Mouse (Mus musculus) heart, postnatal 0 days (tissue): ENCODE measurements around the gene Slc16a3. TPM values are rescaled to one million over a fixed set of nuclear protein-coding genes. Genes with fewer than 3 reads are reported as not detected.

Source experiments
- ATAC-seq: fragments of 200-750 bp; cut with Nextera tagmentation; 2 replicates; pipeline ENCODE4 v1.8.0; 2017; ENCODE audit warnings: low read depth, moderate number of reproducible peaks, moderate library complexity; ENCODE audit not compliant: insufficient read depth
- DNase-seq: peaks from one replicate; pipeline ENCODE4 v3.0.0-alpha.2; 2016; ENCODE audit warnings: low spot score
- H3K27ac ChIP-seq: fragments of 300-500 bp; sonication (generic); 2 replicates; pipeline ENCODE4 v1.5.1; 2014; ENCODE audit warnings: low read depth, mild to moderate bottlenecking
- H3K27me3 ChIP-seq: fragments of 300-500 bp; sonication (generic); 2 replicates; pipeline ENCODE4 v1.6.1; 2014; ENCODE audit warnings: low read length, mixed read lengths; ENCODE audit not compliant: control insufficient read depth, insufficient read depth
- H3K36me3 ChIP-seq: fragments of 300-500 bp; sonication (generic); replicated peaks from 2 replicates; pipeline ENCODE4 v1.6.1; 2014; ENCODE audit warnings: low read length, mixed read lengths; ENCODE audit not compliant: control insufficient read depth, insufficient read depth
- H3K4me1 ChIP-seq: fragments of 300-500 bp; sonication (generic); 2 replicates; pipeline ENCODE4 v1.6.1; 2014; ENCODE audit warnings: antibody characterized with exemption; ENCODE audit not compliant: control insufficient read depth, insufficient read depth
- H3K4me2 ChIP-seq: fragments of 300-500 bp; sonication (generic); 2 replicates; pipeline ENCODE4 v1.6.1; 2014; ENCODE audit warnings: low read depth, mild to moderate bottlenecking, low read length, moderate library complexity
- H3K4me3 ChIP-seq: fragments of 300-500 bp; sonication (generic); 2 replicates; pipeline ENCODE4 v1.5.1; 2014; ENCODE audit warnings: low read depth, low read length
- H3K9ac ChIP-seq: fragments of 300-500 bp; sonication (generic); replicated peaks from 2 replicates; pipeline ENCODE4 v1.6.1; 2014; ENCODE audit warnings: low read depth, low read length, mixed read lengths
- H3K9me3 ChIP-seq: fragments of 300-500 bp; sonication (generic); replicated peaks from 2 replicates; pipeline ENCODE4 v1.6.1; 2016; ENCODE audit warnings: low read length; ENCODE audit not compliant: control insufficient read depth
- CTCF ChIP-seq: IDR thresholded peaks from 2 replicates; pipeline ENCODE4 v1.5.1; 2016; ENCODE audit warnings: antibody characterized with exemption, control low read depth, low read depth
- EP300 ChIP-seq: IDR thresholded peaks from 2 replicates; pipeline ENCODE4 v1.6.1; 2016; ENCODE audit warnings: antibody characterized with exemption, low read depth
- WGBS: fragments of 180-500 bp; shearing (Covaris S2); extraction: QIAGEN DNeasy Blood & Tissue Kit; methylation state at CpG from one replicate; pipeline ENCODE4 v1.1.7; 2014; 5-methylcytosine and 5-hydroxymethylcytosine counted together
- polyA plus RNA-seq: library from polyadenylated mRNA; unstranded; fragments of >200 nt; fragmentation: Nextera tagmentation; extraction: Ambion mirVana; gene quantifications from 2 replicates; pipeline ENCODE4 v1.2.1, GENCODE M21; 2015
- total RNA-seq: library from RNA; depleted of rRNA; stranded (reverse); fragments of >200 nt; gene quantifications from 2 replicates; pipeline ENCODE4 v1.2.3, GENCODE M21; 2014; ENCODE audit warnings: low replicate concordance

The Slc16a3 gene
- total and polyA plus RNA-seq, 2 experiments from 2014 or later, result 17.0 to 153 TPM

DNA sequence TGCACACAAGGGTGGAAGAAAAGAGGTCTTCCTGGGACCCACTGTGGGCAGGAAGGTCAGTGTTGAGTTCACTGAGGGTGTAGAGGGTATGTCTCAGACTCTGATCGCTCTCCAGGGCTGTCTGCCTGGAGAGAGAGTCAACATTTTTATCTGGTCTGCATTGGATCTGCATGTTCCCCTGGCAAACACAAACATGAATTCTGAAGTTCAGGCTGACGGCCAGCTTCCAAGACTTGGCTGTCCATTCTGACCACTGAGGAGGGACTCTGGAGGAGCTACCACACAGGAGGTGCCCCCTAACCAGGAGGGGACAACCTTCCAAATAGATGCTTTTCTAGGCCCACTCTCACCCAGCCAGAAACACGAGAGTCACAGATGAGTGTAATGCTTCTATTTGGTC lies 43.5 kb downstream of the Slc16a3 start:
- TF ChIP-seq CTCF (no peak), EP300 (no peak)
- peaks cover 35% of the 10 kb centered on the region for H3K4me1 ChIP-seq
- H3K36me3 ChIP-seq, result 0 out of 2 replicates have a peak, but pooled peaks cover 1% of the 10 kb centered on the region
- DNase-seq, result no peak
- H3K27ac ChIP-seq, result peak overlapping the region; percentile 98
- no peaks in the 10 kb centered on the region for H3K9me3 ChIP-seq
- no peak for ATAC-seq
- H3K4me3 ChIP-seq, result peak overlapping the region; percentile 99
- WGBS, result 34% methylated on average over 3 of the region's 3 CpGs
- no peaks in the 10 kb centered on the region for H3K27me3 ChIP-seq
- peak overlapping the region; percentile 49; the same call in 1 of the 2 replicates for H3K9ac ChIP-seq
- H3K4me2 ChIP-seq, result peak overlapping the region; percentile 63

DNA sequence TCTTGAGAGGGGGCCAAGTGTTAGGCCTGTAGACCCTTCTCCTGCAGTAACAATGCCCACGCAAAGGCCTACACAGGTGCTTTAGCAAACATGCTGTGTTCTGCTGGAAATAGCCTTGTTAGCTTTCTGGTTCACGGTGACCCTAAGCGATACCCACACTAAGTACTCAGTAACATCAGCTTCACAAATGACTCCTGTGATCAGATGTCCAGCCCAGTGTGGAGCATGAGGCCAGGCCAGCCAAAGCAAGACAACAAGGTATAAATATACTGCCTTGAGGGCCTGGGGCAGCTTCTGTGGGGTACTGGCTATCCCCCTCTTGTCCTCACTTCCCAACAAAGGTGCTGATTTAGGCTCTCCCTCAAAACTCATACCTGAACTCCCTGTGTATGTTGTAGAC lies 44.8 kb downstream of the Slc16a3 start:
- Histone ChIP-seq H3K27ac (no peak overlapping the region), H3K9me3 (no peaks in the 10 kb centered on the region), H3K4me1 (peaks cover 27% of the 10 kb centered on the region), H3K27me3 (no peaks in the 10 kb centered on the region), H3K4me3 (no peak overlapping the region), H3K36me3 (no peaks in the 10 kb centered on the region), H3K9ac (no peak overlapping the region), H3K4me2 (no peak overlapping the region)
- 96% methylated on average over 3 of the region's 3 CpGs for WGBS
- TF ChIP-seq CTCF, result no peak
- TF ChIP-seq EP300, result no peak
- no peak for ATAC-seq
- DNase-seq, result no peak

DNA sequence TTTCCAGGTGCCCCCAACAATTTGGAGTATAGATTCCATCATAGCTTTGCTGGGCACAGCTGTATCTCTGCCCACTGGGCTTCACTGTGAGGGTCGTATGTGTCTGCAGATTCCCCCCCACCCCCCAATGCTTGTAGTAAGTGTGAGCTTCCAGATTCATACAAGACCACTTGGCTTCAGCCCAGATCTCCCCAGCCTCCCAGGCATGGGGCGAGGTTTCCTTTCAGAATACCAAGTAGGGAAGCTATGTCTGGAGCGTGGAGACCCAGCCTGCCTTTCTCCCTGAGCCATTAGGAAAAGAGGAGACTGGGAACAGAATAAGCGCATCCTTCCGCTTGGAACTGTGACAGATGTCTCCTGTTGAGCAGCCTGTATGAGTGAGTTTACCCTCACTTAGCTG lies 45.3 kb downstream of the Slc16a3 start:
- Histone ChIP-seq H3K9me3 (no peaks in the 10 kb centered on the region), H3K36me3 (no peaks in the 10 kb centered on the region), H3K4me3 (no peak overlapping the region), H3K9ac (no peak overlapping the region), H3K4me1 (peaks cover 22% of the 10 kb centered on the region), H3K4me2 (no peak overlapping the region), H3K27me3 (no peaks in the 10 kb centered on the region), H3K27ac (no peak overlapping the region)
- 60% methylated on average over 5 of the region's 5 CpGs for WGBS
- TF ChIP-seq CTCF (no peak), EP300 (no peak)
- ATAC-seq (no peak), DNase-seq (no peak)

DNA sequence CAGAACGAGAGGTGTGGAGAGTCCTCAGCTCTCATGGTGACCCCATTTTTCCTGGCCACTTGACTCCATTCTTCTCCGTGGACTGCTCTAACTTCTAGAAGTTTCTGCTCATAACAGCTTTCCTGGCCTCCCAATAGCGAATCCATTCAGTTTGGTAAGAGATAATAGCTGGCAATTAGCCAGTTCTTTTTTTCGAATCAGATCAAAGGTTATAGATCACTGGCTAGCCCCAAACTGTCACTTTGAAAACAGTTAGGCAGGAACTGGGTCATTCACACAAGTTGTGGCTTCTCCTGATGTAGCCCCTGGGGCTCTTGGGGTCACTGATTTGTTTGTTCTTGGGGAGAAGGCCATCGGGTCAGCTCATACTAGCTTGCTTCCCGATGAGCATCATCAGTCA lies 46.5 kb downstream of the Slc16a3 start:
- WGBS, result 85% methylated on average over 6 of the region's 6 CpGs
- ATAC-seq, result no peak
- TF ChIP-seq CTCF (no peak), EP300 (no peak)
- no peak overlapping the region for H3K9ac ChIP-seq
- H3K27ac ChIP-seq, result no peak overlapping the region
- DNase-seq, result no peak
- H3K27me3 ChIP-seq, result no peaks in the 10 kb centered on the region
- H3K4me1 ChIP-seq, result peaks cover 15% of the 10 kb centered on the region
- no peaks in the 10 kb centered on the region for H3K36me3 ChIP-seq
- no peaks in the 10 kb centered on the region for H3K9me3 ChIP-seq
- H3K4me2 ChIP-seq, result no peak overlapping the region
- no peak overlapping the region for H3K4me3 ChIP-seq

DNA sequence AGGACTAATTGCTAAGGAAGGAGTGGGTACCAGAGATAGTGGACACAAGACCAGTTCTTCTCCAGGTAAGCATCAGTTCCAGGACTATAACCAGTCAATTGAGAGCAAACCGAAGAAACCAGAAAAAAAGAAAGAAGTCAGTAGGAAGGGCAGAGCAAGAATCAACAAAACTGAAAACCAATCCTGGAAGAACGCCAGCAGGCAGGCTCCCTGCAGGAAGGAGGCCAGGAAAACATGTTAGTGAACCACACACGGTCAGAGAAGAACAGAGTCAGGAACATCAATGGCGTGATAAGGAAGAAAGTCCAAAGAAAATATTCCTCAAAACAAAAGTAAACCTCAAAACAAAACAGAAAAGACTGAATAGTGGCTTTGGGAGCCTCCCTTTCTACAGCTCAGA lies 53.7 kb downstream of the Slc16a3 start:
- TF ChIP-seq EP300 (no peak), CTCF (no peak)
- no peak for DNase-seq

DNA sequence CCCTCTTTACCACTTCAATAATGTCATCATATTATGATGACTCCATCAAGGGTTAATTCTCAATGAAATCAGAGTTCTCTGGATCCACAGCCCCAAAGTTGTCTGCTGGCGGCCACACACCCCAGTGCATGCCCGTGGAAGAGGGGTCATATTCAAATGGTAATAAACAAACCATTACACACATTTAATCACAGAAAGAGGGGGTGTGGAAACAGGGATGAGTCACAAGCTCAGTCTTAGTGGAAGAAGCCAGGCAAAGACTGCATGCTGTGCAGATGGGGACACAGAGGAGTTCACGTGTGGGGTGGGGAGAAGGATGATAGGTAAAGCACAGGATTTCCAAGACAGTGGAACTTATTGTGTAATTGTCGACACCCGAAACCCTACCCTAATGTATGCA lies 56.0 kb downstream of the Slc16a3 start:
- Histone ChIP-seq H3K4me1 (0 out of 2 replicates have a peak, but pooled peaks cover 4% of the 10 kb centered on the region), H3K36me3 (no peaks in the 10 kb centered on the region), H3K4me3 (no peak overlapping the region), H3K4me2 (no peak overlapping the region), H3K27ac (no peak overlapping the region), H3K9me3 (no peaks in the 10 kb centered on the region), H3K27me3 (no peaks in the 10 kb centered on the region), H3K9ac (no peak overlapping the region)
- DNase-seq (no peak), ATAC-seq (no peak)
- 59% methylated on average over 5 of the region's 5 CpGs for WGBS
- TF ChIP-seq EP300 (no peak), CTCF (no peak)

More for the DNA sequence above, 53.7 kb downstream of the Slc16a3 start:
- ATAC-seq, result no peak; the same call in 1 of the 2 replicates
- Histone ChIP-seq H3K4me1 (0 out of 2 replicates have a peak, but pooled peaks cover 4% of the 10 kb centered on the region), H3K9ac (no peak overlapping the region), H3K4me2 (no peak overlapping the region), H3K27ac (no peak overlapping the region), H3K27me3 (no peaks in the 10 kb centered on the region), H3K9me3 (no peaks in the 10 kb centered on the region), H3K36me3 (no peaks in the 10 kb centered on the region), H3K4me3 (no peak overlapping the region)
- 34% methylated on average over 4 of the region's 4 CpGs for WGBS
